Mouse (Mus musculus) embryo, embryonic 10.5 days (tissue): ENCODE measurements around the gene Vmn1r14.
"Not testable (repeated sequence)": the region's sequence is repeated elsewhere in the genome, so short reads cannot be mapped to it uniquely, and the experiment has no call there.

Experiments
- DNase-seq: peaks from one replicate; pipeline ENCODE4 v3.0.0-alpha.2; 2015; ENCODE audit warnings: low spot score

Gene Vmn1r14

DNA sequence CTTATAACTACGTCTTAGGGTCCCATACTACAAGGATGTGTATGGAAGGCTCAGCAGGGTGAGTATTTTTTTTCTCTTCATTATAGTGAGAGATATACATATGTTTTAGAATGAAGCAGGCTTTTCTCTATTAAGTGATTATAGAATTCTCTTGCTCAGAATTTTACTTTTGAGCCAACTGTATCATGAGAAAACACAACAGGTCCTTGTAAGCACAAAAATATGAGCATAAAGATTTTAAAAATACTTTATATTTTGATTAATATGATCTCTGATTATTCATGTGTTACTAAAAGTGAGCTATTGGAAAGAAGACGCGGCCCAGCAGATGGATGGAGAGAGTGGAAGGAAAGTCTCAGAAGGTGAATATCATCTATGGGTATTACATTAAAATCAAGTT, at the start of gene Vmn1r14:
Gene Vmn1r14, plus strand, starts transcription at position 301 of the 400 bp plus-strand sequence.
- no peak for DNase-seq

- DNase-seq = not testable (repeated sequence)
These were observed 41.5 kb upstream of the Vmn1r14 start for GRCm38 (mm10) chr6:57190016-57190415.

GRCm38 (mm10) chr6:57202990-57203389, 28.5 kb upstream of the Vmn1r14 start, which contains the start of gene Vmn1r13:
Gene Vmn1r13, plus strand, starts transcription at chr6:57203290.
- DNase-seq = not testable (repeated sequence)

DNA sequence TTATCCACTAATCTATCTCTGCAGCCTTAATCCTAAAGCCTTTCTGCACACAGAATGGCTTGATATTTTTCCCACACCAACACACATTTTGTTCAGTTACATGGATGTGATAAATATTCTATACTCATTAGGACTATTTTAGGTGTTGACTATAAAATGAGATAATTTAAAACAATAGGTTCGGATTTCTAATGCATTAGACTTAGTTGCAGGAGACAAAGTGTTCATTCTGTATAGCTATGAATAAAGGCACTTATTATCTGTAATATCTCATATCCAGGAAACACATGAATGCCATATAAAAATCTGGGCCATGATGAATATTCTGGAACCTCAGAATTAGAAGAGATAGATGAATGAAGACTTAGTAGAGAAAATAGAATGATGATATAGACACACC, 26.2 kb downstream of the Vmn1r14 start, which contains the start of gene Vmn1r15:
Gene Vmn1r15, plus strand, starts transcription at position 301 of the 400 bp plus-strand sequence.
- no peak for DNase-seq

GRCm38 (mm10) chr6:57260990-57261389, 29.5 kb downstream of the Vmn1r14 start:
- no peak for DNase-seq

GRCm38 (mm10) chr6:57271881-57272280, 40.4 kb downstream of the Vmn1r14 start:
- DNase-seq = no peak

GRCm38 (mm10) chr6:57272517-57272916, 41.0 kb downstream of the Vmn1r14 start:
- DNase-seq = no peak

GRCm38 (mm10) chr6:57278952-57279351, 47.5 kb downstream of the Vmn1r14 start:
- no peak for DNase-seq
